Mouse (Mus musculus): ENCODE measurements around the gene Dip2b.

GRCm38 (mm10) chr15:100025076-100025834 lies 13.2 kb upstream of the Dip2b start:
- TF ChIP-seq POLR2A (IDR thresholded peaks at IDR 0.05; ENCODE audit: low read depth, low read length) (no peak), CTCF (conservative IDR thresholded peaks at IDR 0.05; ENCODE audit: insufficient read depth, insufficient read length, low read depth, low read length) (no peak)
